Mouse (Mus musculus) lung, adult 2 months (tissue): ENCODE measurements around the gene Vwa2. TPM values are rescaled to one million over a fixed set of nuclear protein-coding genes. Genes with fewer than 3 reads are reported as not detected.

Source experiments
- DNase-seq: peaks from one replicate; pipeline ENCODE4 v3.0.0; 2022
- H3K4me1 ChIP-seq: fragments of 200-500 bp; 2 replicates; pipeline ENCODE4 v1.6.1; 2011; ENCODE audit warnings: low read length; ENCODE audit not compliant: control insufficient read depth, insufficient read depth
- H3K4me3 ChIP-seq: fragments of 200-500 bp; replicated peaks from 2 replicates; pipeline ENCODE3; 2011; ENCODE audit warnings: low read depth, mild to moderate bottlenecking, control low read depth, low read length; ENCODE audit errors: extremely low read depth
- CTCF ChIP-seq: fragments of 200-500 bp; IDR thresholded peaks from 2 replicates; pipeline ENCODE4 v1.5.1; 2011; ENCODE audit warnings: mild to moderate bottlenecking, low read length, control low read depth; ENCODE audit not compliant: insufficient read depth
- POLR2A ChIP-seq: fragments of 200-500 bp; IDR thresholded peaks from 2 replicates; pipeline ENCODE4 v1.6.1; 2011; ENCODE audit warnings: low read depth, mild to moderate bottlenecking, control low read depth, low read length, borderline replicate concordance; ENCODE audit errors: extremely low read depth
- WGBS: fragments of 180-500 bp; shearing (Covaris S2); methylation state at CpG from one replicate; pipeline ENCODE4 v1.1.7; 2018; 5-methylcytosine and 5-hydroxymethylcytosine counted together
- polyA plus RNA-seq: library from polyadenylated mRNA; depleted of rRNA; stranded (reverse); fragments of >200 nt; gene quantifications from 2 replicates; pipeline ENCODE4 v1.2.3, GENCODE M21; 2012; rRNA removed

Gene Vwa2
- polyA plus RNA-seq, 1 experiment: 0.22 TPM

DNA sequence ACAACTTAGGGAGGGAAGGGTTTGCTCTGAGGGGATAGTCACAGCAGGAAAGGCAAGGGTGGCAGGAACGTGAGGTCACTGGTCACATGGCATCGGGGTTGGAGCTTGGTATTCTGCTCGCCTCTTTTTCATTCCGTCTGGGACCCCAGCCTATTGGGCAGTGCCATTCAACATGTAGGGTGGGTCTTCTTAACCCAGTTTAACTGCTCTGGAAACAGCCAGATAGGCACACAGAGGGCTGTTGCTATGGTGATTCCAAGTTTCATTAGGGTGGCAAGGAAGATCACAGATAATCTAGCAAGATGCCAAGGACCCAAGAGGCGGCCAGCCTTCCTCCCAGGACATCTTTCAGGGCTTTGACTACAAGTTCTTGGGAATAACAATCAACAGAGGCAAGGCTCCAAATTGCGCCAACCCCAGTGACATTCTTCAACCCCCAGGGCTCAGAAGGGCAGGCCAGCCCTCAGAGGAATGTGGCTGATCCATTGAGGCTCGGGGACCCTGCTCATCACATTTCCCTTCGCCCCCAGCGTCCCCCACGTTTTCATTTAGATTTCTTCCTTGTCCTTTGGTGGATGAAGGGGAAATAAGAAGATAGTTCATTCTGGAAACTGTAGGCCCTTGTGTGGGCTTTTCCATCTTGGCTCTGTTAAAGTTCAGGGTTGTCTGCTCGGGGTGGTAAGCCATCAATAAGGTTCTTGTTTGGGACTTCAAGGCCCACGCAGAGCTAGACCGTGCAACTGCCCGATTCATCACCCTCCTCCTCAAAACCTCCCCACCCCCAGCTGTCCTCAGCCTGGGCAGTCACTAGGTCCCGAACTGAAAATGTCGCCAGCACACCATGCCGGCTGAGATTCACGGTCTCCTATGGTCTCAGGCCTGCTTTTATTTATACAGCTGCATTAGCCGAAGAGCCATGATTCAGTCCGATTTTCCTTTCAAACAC lies 81.8 kb downstream of the Vwa2 start:
- DNase-seq: no peak
- Histone ChIP-seq H3K4me3 (no peak overlapping the region), H3K4me1 (0 out of 2 replicates have a peak, but pooled peaks cover 3% of the 10 kb centered on the region)
- WGBS: 85% methylated on average over 20 of the region's 20 CpGs
- TF ChIP-seq CTCF: no peak
- TF ChIP-seq POLR2A: no peak

DNA sequence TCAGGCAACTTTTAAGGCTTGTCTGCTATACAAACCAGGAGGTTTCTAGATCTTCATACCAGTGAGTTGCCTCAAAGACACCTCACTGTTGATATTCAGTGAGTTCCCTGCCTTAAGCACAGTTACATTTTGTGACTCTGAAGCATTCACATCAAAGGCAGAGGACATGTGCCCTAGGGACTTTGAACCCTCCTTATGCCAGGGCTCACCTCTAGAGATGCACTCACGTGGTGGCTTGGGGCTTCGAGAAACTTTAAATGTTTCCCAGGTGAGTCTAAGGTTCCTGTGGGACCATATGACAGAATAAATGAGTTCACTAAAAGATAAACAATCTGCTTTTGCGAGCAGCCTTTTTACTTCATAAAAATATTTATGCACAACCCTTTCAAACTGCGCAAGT lies 84.0 kb downstream of the Vwa2 start:
- no peak overlapping the region for H3K4me3 ChIP-seq
- H3K4me1 ChIP-seq: 0 out of 2 replicates have a peak, but pooled peaks cover 3% of the 10 kb centered on the region

DNA sequence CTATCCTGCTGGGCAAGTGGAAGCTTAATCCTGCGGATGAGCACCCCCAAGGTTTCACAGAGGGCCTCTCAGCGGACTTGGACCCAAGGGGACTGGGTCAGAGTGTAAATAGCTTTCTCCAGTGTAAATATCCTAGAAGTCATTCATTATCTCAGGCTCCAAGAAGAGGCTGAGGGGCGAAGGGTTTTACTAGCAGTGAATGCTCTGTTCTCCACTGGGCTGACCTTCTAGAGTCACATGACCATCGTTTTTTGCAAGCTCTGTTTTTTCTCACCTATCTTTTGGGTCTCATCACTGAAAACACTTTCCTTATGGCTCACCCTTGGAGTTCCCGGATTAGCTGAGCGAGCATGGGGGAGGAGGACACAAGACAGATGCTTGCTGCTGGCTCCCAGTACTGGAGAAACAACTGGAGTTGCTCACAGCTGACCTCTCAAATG lies 84.6 kb downstream of the Vwa2 start:
- Histone ChIP-seq H3K4me3 (no peak overlapping the region), H3K4me1 (0 out of 2 replicates have a peak, but pooled peaks cover 3% of the 10 kb centered on the region)
- TF ChIP-seq CTCF: no peak
- TF ChIP-seq POLR2A: no peak
- DNase-seq: no peak
- 51% methylated on average over 6 of the region's 6 CpGs for WGBS

More for the DNA sequence above, 84.0 kb downstream of the Vwa2 start:
- TF ChIP-seq CTCF: no peak
- TF ChIP-seq POLR2A: no peak
- WGBS: 73% methylated on average over 4 of the region's 4 CpGs
- DNase-seq: no peak

DNA sequence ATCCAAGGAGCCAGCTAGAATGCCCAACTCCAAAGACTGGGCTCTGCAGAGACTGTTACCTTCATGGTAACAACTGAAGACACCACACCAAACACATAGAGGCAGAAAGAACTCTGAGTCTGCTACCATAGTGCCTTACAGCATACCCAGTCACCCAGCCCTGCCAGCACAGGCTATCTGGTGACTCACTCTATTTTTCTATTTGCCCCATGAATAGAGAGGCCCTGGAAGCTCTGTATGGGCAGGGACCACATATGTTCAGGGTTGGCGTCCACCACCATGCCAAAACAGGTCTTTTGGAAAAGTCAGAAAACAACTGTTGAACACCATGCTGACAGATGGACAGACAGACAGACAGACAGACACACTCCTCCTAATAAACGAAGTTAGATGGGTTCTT lies 85.0 kb downstream of the Vwa2 start:
- Histone ChIP-seq H3K4me3 (no peak overlapping the region), H3K4me1 (0 out of 2 replicates have a peak, but pooled peaks cover 3% of the 10 kb centered on the region)
- DNase-seq: no peak
- WGBS: 74% methylated on average over 2 of the region's 2 CpGs
- no peak for TF ChIP-seq POLR2A
- no peak for TF ChIP-seq CTCF

DNA sequence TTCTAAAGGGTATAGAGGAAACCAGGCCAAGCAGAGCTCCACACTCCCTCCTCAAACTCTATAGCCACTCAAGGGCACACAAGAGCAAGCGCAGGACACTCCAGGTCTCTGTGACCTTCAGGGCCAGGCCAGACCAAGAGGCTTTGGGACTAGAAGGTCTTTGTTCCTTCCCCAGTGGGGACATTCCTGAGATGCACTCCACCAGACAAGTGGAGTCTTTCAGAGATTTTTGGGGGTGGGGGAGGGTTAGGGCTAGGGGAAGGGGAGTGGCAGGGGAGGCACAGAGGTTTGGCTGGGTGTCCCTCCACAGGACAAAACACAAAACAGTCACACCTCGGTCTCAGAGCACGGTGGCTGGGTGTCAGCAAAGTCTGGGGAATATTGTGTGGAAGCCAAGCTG lies 85.6 kb downstream of the Vwa2 start:
- 65% methylated on average over 3 of the region's 3 CpGs for WGBS
- no peak for TF ChIP-seq CTCF
- no peak for TF ChIP-seq POLR2A
- H3K4me1 ChIP-seq: 0 out of 2 replicates have a peak, but pooled peaks cover 3% of the 10 kb centered on the region
- no peak overlapping the region for H3K4me3 ChIP-seq
- DNase-seq: no peak

Other genes starting within 250 kb of the Vwa2 start
- gene Adrb1, start 152.1 kb upstream of the Vwa2 start, polyA plus RNA-seq: 81.9 and 120 TPM in 2 replicates
- 5.6 and 7.5 TPM in 2 replicates for gene Ccdc186, start 52.1 kb upstream of the Vwa2 start, polyA plus RNA-seq
- gene Tdrd1, start 48.0 kb upstream of the Vwa2 start, polyA plus RNA-seq: 0.04 TPM in 1 of 2 replicates, not detected in the other
- 7.0 and 10.0 TPM in 2 replicates for gene Afap1l2, start 134.0 kb downstream of the Vwa2 start, polyA plus RNA-seq